Mouse (Mus musculus) cerebellum, postnatal 25 days (tissue): ENCODE data around the gene Usp26.

Experiments
- DNase-seq, 2 experiments: peaks; one replicate each; pipeline ENCODE4 v3.0.0; 2021; ENCODE audit warnings: mixed read lengths in 2 of 2

Usp26 gene

DNA sequence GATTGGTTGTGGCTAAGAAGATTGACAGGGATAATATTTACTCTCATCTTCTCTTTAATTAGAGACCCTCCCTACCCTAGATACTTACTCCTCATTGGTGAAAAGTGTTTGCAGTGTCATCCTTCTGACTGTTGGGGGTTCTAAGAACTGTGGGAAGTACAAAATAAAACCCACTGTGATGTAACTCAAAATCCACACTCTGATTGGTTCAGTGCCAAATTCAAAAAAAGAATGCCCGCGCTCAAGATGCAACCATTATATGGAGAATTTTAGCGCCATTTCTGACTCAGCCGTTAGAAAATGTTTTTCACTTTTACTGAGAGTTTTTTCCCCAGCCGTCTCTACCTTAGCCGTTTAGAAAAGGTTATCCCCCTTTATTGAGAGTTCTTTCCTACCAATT is at the start of gene Usp26:
Usp26 (minus strand) TSS at position 101 of the 400 bp plus-strand sequence.
- DNase-seq = no peak

DNA sequence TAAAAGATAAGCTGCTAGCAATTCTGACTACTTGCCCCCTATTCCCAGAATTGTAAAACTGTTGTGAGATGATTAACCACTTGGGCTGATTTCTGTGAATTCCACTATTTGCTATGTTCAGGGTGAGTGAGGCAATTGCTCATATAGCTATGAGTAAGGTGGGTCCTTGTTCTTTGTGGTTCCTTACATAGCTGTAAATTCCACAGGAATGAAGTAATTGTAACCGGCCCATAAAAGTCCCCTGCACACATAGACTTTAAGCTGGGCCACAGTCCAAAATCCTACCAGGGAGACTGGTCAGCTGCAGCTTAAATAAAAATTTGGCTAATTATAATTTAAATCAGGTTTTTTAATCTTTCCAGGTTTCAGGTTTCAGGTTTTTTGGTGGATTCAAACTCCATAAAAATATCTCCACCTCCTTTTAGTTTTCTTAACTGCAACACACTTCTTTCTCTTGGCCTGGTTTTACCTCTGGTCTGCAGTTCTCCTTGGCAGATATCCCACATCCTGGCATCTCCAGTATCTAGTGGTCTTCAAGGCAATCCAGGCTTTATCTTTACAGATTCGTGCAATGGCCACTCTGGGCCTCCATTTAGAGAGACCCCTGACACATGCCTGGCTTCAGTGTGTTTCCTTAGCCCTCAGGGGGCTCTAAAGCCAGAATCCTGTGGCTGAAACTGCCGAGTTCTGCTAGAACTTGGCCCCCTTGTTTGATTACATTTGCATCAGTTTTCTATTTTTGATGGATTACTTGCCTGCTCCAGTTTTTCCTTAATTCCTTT is 13.6 kb upstream of the Usp26 start:
- no peak for DNase-seq

DNA sequence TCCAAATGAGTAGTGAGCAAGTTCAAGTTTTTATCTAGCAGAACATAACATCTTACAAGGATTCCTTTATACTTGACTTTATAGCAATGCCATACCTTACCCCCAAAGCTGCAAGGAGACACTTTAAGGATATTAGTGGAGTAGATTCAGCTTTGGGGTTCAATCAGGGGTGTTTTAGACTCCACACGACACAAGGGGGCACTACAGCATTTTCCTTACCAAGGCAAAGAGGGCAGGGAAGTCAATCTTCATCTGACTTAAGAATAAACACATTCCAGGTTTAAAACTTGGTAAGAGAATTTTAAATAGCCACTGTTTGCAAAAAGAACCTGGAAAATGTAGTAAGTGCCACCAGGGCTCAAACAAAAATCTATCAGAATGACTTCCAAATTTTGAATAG is 33.6 kb downstream of the Usp26 start:
- peak in 1 of 2 experiments; percentile 5 for DNase-seq

GRCm38 (mm10) chrX:51736450-51736849 is 64.6 kb downstream of the Usp26 start:
- peak; percentile 29 to 66 for DNase-seq

- DNase-seq = no peak
Observed at GRCm38 (mm10) chrX:51714086-51714745, 86.8 kb downstream of the Usp26 start.

DNA sequence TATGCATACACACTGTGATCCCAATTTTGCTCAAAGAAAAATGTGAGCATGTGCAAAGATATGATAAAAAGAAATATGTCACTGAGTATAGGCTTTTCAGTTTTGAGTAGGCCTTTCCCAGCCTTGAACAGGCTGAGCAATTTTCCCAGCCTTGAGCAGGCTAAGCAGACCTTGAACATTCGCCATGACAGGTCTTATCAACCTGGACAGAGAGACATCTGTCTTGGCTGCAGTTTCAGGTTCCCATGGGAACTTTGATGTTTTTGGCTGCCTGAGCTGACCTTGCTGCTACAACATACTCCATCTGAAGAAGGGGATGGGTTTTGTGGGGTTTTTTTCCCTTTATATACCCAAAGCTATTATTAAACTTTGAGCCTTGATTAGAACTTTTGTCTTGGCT is 88.0 kb downstream of the Usp26 start:
- DNase-seq = no peak
